Mouse (Mus musculus) lung, embryonic 16.5 days (tissue): ENCODE data around the gene Trabd2b. TPM values are rescaled to one million over a fixed set of nuclear protein-coding genes. Genes with fewer than 3 reads are reported as not detected.
A peak's percentile ranks its signal among the peaks of the same experiment; 100 is the strongest.

Experiments used
- ATAC-seq: fragments of 200-750 bp; cut with Nextera tagmentation; 2 replicates; pipeline ENCODE4 v1.8.0; 2017; ENCODE audit warnings: low read depth, mild to moderate bottlenecking, moderate library complexity
- H3K27ac ChIP-seq: fragments of 300-500 bp; sonication (generic); 2 replicates; pipeline ENCODE4 v1.5.1; 2014; ENCODE audit warnings: mild to moderate bottlenecking, control low read depth, low read length
- H3K27me3 ChIP-seq: fragments of 300-500 bp; sonication (generic); 2 replicates; pipeline ENCODE4 v1.6.1; 2014; ENCODE audit warnings: low read depth, low read length, mixed read lengths; ENCODE audit not compliant: control insufficient read depth, insufficient read depth
- H3K36me3 ChIP-seq: fragments of 300-500 bp; sonication (generic); 2 replicates; pipeline ENCODE4 v1.6.1; 2014; ENCODE audit warnings: low read length; ENCODE audit not compliant: control insufficient read depth, insufficient read depth
- H3K4me1 ChIP-seq: fragments of 300-500 bp; sonication (generic); replicated peaks from 2 replicates; pipeline ENCODE4 v1.6.1; 2014; ENCODE audit warnings: low read length, mixed read lengths; ENCODE audit not compliant: control insufficient read depth, insufficient read depth
- H3K4me2 ChIP-seq: fragments of 300-500 bp; sonication (generic); 2 replicates; pipeline ENCODE4 v1.6.1; 2014; ENCODE audit warnings: low read depth, low read length, control low read depth
- H3K4me3 ChIP-seq: fragments of 300-500 bp; sonication (generic); 2 replicates; pipeline ENCODE4 v1.5.1; 2014; ENCODE audit warnings: mild to moderate bottlenecking, low read length, control low read depth
- H3K9ac ChIP-seq: fragments of 300-500 bp; sonication (generic); 2 replicates; pipeline ENCODE4 v1.6.1; 2014; ENCODE audit warnings: low read length, control low read depth
- H3K9me3 ChIP-seq: fragments of 300-500 bp; sonication (generic); 2 replicates; pipeline ENCODE4 v1.6.1; 2016; ENCODE audit warnings: low read length; ENCODE audit not compliant: control insufficient read depth
- whole genome bisulfite sequencing: fragments of 180-500 bp; shearing (Covaris S2); extraction: QIAGEN DNeasy Blood & Tissue Kit; methylation state at CpG from one replicate; pipeline ENCODE4 v1.1.7; 2014; 5-methylcytosine and 5-hydroxymethylcytosine counted together
- polyA plus RNA-seq: library from polyadenylated mRNA; unstranded; fragments of >200 nt; fragmentation: Nextera tagmentation; extraction: Ambion mirVana; gene quantifications from 2 replicates; pipeline ENCODE4 v1.2.1, GENCODE M21; 2015

Gene Trabd2b
- polyA plus RNA-seq, 1 experiment from 2014 or later = 5.4 TPM

GRCm38 (mm10) chr4:114369591-114369990 lies 36.9 kb upstream of the Trabd2b start:
- no peak overlapping the region for H3K4me3 ChIP-seq
- ATAC-seq = no peak
- H3K9me3 ChIP-seq = no peaks in the 10 kb centered on the region
- H3K9ac ChIP-seq = no peak overlapping the region
- 51% methylated on average over 2 of the region's 2 CpGs for WGBS
- no peak overlapping the region for H3K4me2 ChIP-seq
- peaks cover 17% of the 10 kb centered on the region; the same call in 1 of the 2 replicates for H3K4me1 ChIP-seq
- no peaks in the 10 kb centered on the region for H3K27me3 ChIP-seq
- H3K27ac ChIP-seq = no peak overlapping the region
- H3K36me3 ChIP-seq = no peaks in the 10 kb centered on the region

- no peaks in the 10 kb centered on the region for H3K27me3 ChIP-seq
- no peaks in the 10 kb centered on the region for H3K36me3 ChIP-seq
- H3K4me1 ChIP-seq = peaks cover 12% of the 10 kb centered on the region; the same call in 1 of the 2 replicates
- ATAC-seq = no peak
- no peak overlapping the region for H3K4me3 ChIP-seq
- H3K27ac ChIP-seq = no peak overlapping the region
- H3K4me2 ChIP-seq = no peak overlapping the region
- H3K9me3 ChIP-seq = no peaks in the 10 kb centered on the region
- no peak overlapping the region for H3K9ac ChIP-seq
Observed at GRCm38 (mm10) chr4:114370935-114371715, 35.4 kb upstream of the Trabd2b start.

- Histone ChIP-seq H3K36me3 (no peaks in the 10 kb centered on the region), H3K27ac (no peak overlapping the region), H3K4me1 (peaks cover 3% of the 10 kb centered on the region; the same call in 1 of the 2 replicates), H3K9me3 (no peaks in the 10 kb centered on the region), H3K4me3 (no peak overlapping the region), H3K9ac (no peak overlapping the region), H3K4me2 (no peak overlapping the region), H3K27me3 (no peaks in the 10 kb centered on the region)
- ATAC-seq = no peak
- WGBS = 75% methylated on average over 3 of the region's 3 CpGs
Observed at GRCm38 (mm10) chr4:114372699-114373098, 33.8 kb upstream of the Trabd2b start.

- no peaks in the 10 kb centered on the region for H3K9me3 ChIP-seq
- H3K9ac ChIP-seq = no peak overlapping the region
- WGBS = 93% methylated on average over 1 of the region's 1 CpGs
- no peak overlapping the region for H3K27ac ChIP-seq
- ATAC-seq = no peak
- H3K36me3 ChIP-seq = no peaks in the 10 kb centered on the region
- H3K4me2 ChIP-seq = no peak overlapping the region
- no peak overlapping the region for H3K4me3 ChIP-seq
- no peaks in the 10 kb centered on the region for H3K4me1 ChIP-seq
- no peaks in the 10 kb centered on the region for H3K27me3 ChIP-seq
Observed at GRCm38 (mm10) chr4:114374330-114374729, 32.2 kb upstream of the Trabd2b start.

GRCm38 (mm10) chr4:114377531-114377930 lies 29.0 kb upstream of the Trabd2b start:
- WGBS = 71% methylated on average over 11 of the region's 11 CpGs
- Histone ChIP-seq H3K4me2 (no peak overlapping the region), H3K4me1 (no peaks in the 10 kb centered on the region), H3K27ac (no peak overlapping the region), H3K4me3 (no peak overlapping the region), H3K9ac (no peak overlapping the region), H3K9me3 (no peaks in the 10 kb centered on the region), H3K36me3 (no peaks in the 10 kb centered on the region), H3K27me3 (no peaks in the 10 kb centered on the region)
- ATAC-seq = no peak

- Histone ChIP-seq H3K4me3 (no peak overlapping the region), H3K27ac (no peak overlapping the region), H3K4me2 (no peak overlapping the region), H3K9ac (no peak overlapping the region), H3K9me3 (no peaks in the 10 kb centered on the region), H3K36me3 (no peaks in the 10 kb centered on the region), H3K27me3 (no peaks in the 10 kb centered on the region), H3K4me1 (no peaks in the 10 kb centered on the region)
- WGBS = 70% methylated on average over 7 of the region's 7 CpGs
- 0 out of 2 replicates have a peak, but pooled peaks have one; percentile 34 for ATAC-seq
Observed at GRCm38 (mm10) chr4:114378512-114378911, 28.0 kb upstream of the Trabd2b start.

- H3K27me3 ChIP-seq = no peaks in the 10 kb centered on the region
- no peak for ATAC-seq
- no peak overlapping the region for H3K4me3 ChIP-seq
- H3K9me3 ChIP-seq = no peaks in the 10 kb centered on the region
- 80% methylated on average over 4 of the region's 4 CpGs for WGBS
- no peaks in the 10 kb centered on the region for H3K36me3 ChIP-seq
- no peak overlapping the region for H3K27ac ChIP-seq
- H3K4me2 ChIP-seq = no peak overlapping the region
- H3K9ac ChIP-seq = no peak overlapping the region
- H3K4me1 ChIP-seq = no peaks in the 10 kb centered on the region
Observed at GRCm38 (mm10) chr4:114379416-114379956, 27.0 kb upstream of the Trabd2b start.

- no peaks in the 10 kb centered on the region for H3K27me3 ChIP-seq
- no peak overlapping the region for H3K4me2 ChIP-seq
- peaks cover 7% of the 10 kb centered on the region; the same call in 1 of the 2 replicates for H3K4me1 ChIP-seq
- no peak overlapping the region for H3K27ac ChIP-seq
- WGBS = 29% methylated on average over 1 of the region's 1 CpGs
- no peaks in the 10 kb centered on the region for H3K9me3 ChIP-seq
- no peak overlapping the region for H3K9ac ChIP-seq
- no peak overlapping the region for H3K4me3 ChIP-seq
- no peaks in the 10 kb centered on the region for H3K36me3 ChIP-seq
- no peak for ATAC-seq
Observed at GRCm38 (mm10) chr4:114382627-114383026, 23.9 kb upstream of the Trabd2b start.

- Histone ChIP-seq H3K9me3 (no peaks in the 10 kb centered on the region), H3K27me3 (no peaks in the 10 kb centered on the region), H3K36me3 (no peaks in the 10 kb centered on the region), H3K4me3 (no peak overlapping the region), H3K4me2 (no peak overlapping the region), H3K27ac (no peak overlapping the region), H3K9ac (no peak overlapping the region), H3K4me1 (peaks cover 10% of the 10 kb centered on the region; the same call in 1 of the 2 replicates)
- ATAC-seq = no peak
- 85% methylated on average over 5 of the region's 5 CpGs for WGBS
Observed at GRCm38 (mm10) chr4:114385236-114385635, 21.3 kb upstream of the Trabd2b start.
